ENCODE assay signal across 8 mouse cellular contexts in genomic region chr7:29170755-29171561, GRCm38 (mm10). TPM values are rescaled to one million over a fixed set of nuclear protein-coding genes. Genes with fewer than 3 reads are reported as not detected.
DNase-seq lines count a peak whose midpoint lies in the region; ATAC-seq and TF ChIP-seq lines count a peak whose summit lies in the region.

No protein-coding gene starts in this region.

- peaks cover 2% of the 10 kb centered on the region for H3K4me1 ChIP-seq in ES-Bruce4 (ENCODE audit: control insufficient read depth, insufficient read depth, low read length)
- H3K4me1 ChIP-seq in embryonic fibroblast, embryonic 13.5 days (ENCODE audit: control insufficient read depth, insufficient read depth, low read length): peaks cover 9% of the 10 kb centered on the region
- H3K4me1 ChIP-seq in stomach, embryonic 14.5 days (ENCODE audit: control insufficient read depth, insufficient read depth, low read length): peaks cover 20% of the 10 kb centered on the region

- DNase-seq in gastrocnemius, postnatal 10 days: peak; percentile 41
- no peak for DNase-seq in gastrocnemius, adult 8-10 months (ENCODE audit: low spot score in 2 of 2)
- peak; percentile 61 for DNase-seq in induced T-regulatory cell, adult 2 months (ENCODE audit: low read depth)
- DNase-seq in lung, postnatal 25 days (ENCODE audit: low spot score): peak; percentile 31
- DNase-seq in ovary, postnatal 10 days (ENCODE audit: low spot score): no peak

- H3K4me3 ChIP-seq in ES-Bruce4 (ENCODE audit: low read depth, low read length): peak overlapping the region; percentile 69
- H3K4me3 ChIP-seq in embryonic fibroblast, embryonic 13.5 days (ENCODE audit: insufficient read depth, low read length): peak overlapping the region; percentile 53
- H3K4me3 ChIP-seq in stomach, embryonic 14.5 days (ENCODE audit: low read depth, low read length): peak overlapping the region; percentile 63

- no peak for TF ChIP-seq CTCF in ES-Bruce4 (IDR thresholded peaks at IDR 0.05; ENCODE audit: low read depth, low read length)
- TF ChIP-seq CTCF in embryonic fibroblast, embryonic 13.5 days (IDR thresholded peaks at IDR 0.05; ENCODE audit: borderline replicate concordance, insufficient read depth, low read length): no peak

- H3K9ac ChIP-seq in ES-Bruce4 (ENCODE audit: low read depth, poor library complexity, severe bottlenecking): peak overlapping the region; percentile 76; the same call in 1 of the 2 replicates
- H3K9ac ChIP-seq in stomach, embryonic 14.5 days (replicated peaks; ENCODE audit: low read depth, low read length): 0 out of 2 replicates have a peak overlapping the region, but pooled peaks have one; percentile 18

- no peak overlapping the region for H3K27ac ChIP-seq in ES-Bruce4 (ENCODE audit: insufficient read depth, low read length)
- H3K27ac ChIP-seq in embryonic fibroblast, embryonic 13.5 days (ENCODE audit: insufficient read depth, low read length): peak overlapping the region; percentile 48
- no peak overlapping the region for H3K27ac ChIP-seq in stomach, embryonic 14.5 days (ENCODE audit: low read length)

- WGBS in stomach, embryonic 14.5 days: under 1% methylated on average over 41 of the region's 43 CpGs

- no peak for ATAC-seq in stomach, embryonic 14.5 days (ENCODE audit: insufficient number of reproducible peaks, insufficient read depth, low FRiP score, low read depth)

- no peaks in the 10 kb centered on the region for H3K9me3 ChIP-seq in ES-Bruce4 (replicated peaks; ENCODE audit: control insufficient read depth, insufficient read depth, low read length, poor library complexity, severe bottlenecking)
- H3K9me3 ChIP-seq in stomach, embryonic 14.5 days (ENCODE audit: control insufficient read depth, low read depth, low read length): no peaks in the 10 kb centered on the region

- TF ChIP-seq EP300 in ES-Bruce4 (IDR thresholded peaks at IDR 0.05; ENCODE audit: insufficient read depth, low read depth, low read length): no peak

- H3K36me3 ChIP-seq in ES-Bruce4 (ENCODE audit: control insufficient read depth, insufficient read depth, low read length, poor library complexity, severe bottlenecking): peaks cover 8% of the 10 kb centered on the region
- H3K36me3 ChIP-seq in stomach, embryonic 14.5 days (ENCODE audit: control insufficient read depth, insufficient read depth, low read length): peaks cover 29% of the 10 kb centered on the region

- TF ChIP-seq POLR2A in ES-Bruce4 (IDR thresholded peaks at IDR 0.05; ENCODE audit: insufficient read depth, low read length): no peak
- no peak for TF ChIP-seq POLR2A in embryonic fibroblast, embryonic 13.5 days (IDR thresholded peaks at IDR 0.05; ENCODE audit: low read depth, low read length)

- H3K4me2 ChIP-seq in stomach, embryonic 14.5 days (replicated peaks; ENCODE audit: low read depth, low read length): peak overlapping the region; percentile 84

- H3K27me3 ChIP-seq in ES-Bruce4 (ENCODE audit: control insufficient read depth, insufficient read depth, low read length, poor library complexity, severe bottlenecking): no peaks in the 10 kb centered on the region
- H3K27me3 ChIP-seq in stomach, embryonic 14.5 days (ENCODE audit: control insufficient read depth, insufficient read depth, low read length): peaks cover 28% of the 10 kb centered on the region

RNA-seq across cellular contexts. Expression of gene Spred3, which starts 0.7 kb away (rescaled TPM):
- total RNA-seq in gastrocnemius, postnatal 10 days (2021): 1 to 10 TPM; 1.9 to 2.4 TPM
- total RNA-seq in gastrocnemius, adult 8-10 months (2022): 1 to 10 TPM; 1.6 to 3.6 (median 2.6) TPM
- 9.2 and 12.1 TPM in 2 replicates for polyA plus RNA-seq in ES-Bruce4 (2011; ENCODE audit: insufficient read depth, insufficient read length, low read depth, missing spikeins)
- polyA plus RNA-seq in embryonic fibroblast, embryonic 13.5 days (2011; ENCODE audit: insufficient read length, low read depth, missing spikeins): 31.2 and 56.4 TPM in 2 replicates
- 5.9 TPM in 2 replicates for polyA plus RNA-seq in stomach, embryonic 14.5 days (2014; fragmentation: Nextera tagmentation; extraction: Ambion mirVana)

RNA-seq across cellular contexts. Expression of gene Ggn, which starts 0.9 kb away (rescaled TPM):
- under 1 TPM; 0.32 to 0.35 TPM for total RNA-seq in gastrocnemius, postnatal 10 days (2021)
- under 1 TPM in 3 of 4 experiments, not detected in 1; 0.21 to 0.25 (median 0.24) TPM for total RNA-seq in gastrocnemius, adult 8-10 months (2022)
- polyA plus RNA-seq in ES-Bruce4 (2011; ENCODE audit: insufficient read depth, insufficient read length, low read depth, missing spikeins): not detected in 2 replicates
- 1.2 and 1.3 TPM in 2 replicates for polyA plus RNA-seq in embryonic fibroblast, embryonic 13.5 days (2011; ENCODE audit: insufficient read length, low read depth, missing spikeins)
- 0.38 and 0.49 TPM in 2 replicates for polyA plus RNA-seq in stomach, embryonic 14.5 days (2014; fragmentation: Nextera tagmentation; extraction: Ambion mirVana)

RNA-seq across cellular contexts. Expression of gene Psmd8, which starts 9.5 kb away (rescaled TPM):
- total RNA-seq in gastrocnemius, postnatal 10 days (2021): 100 to 1,000 TPM; 184 to 185 TPM
- total RNA-seq in gastrocnemius, adult 8-10 months (2022): 100 to 1,000 TPM; 168 to 274 (median 229) TPM
- polyA plus RNA-seq in ES-Bruce4 (2011; ENCODE audit: insufficient read depth, insufficient read length, low read depth, missing spikeins): 223 and 242 TPM in 2 replicates
- 374 and 478 TPM in 2 replicates for polyA plus RNA-seq in embryonic fibroblast, embryonic 13.5 days (2011; ENCODE audit: insufficient read length, low read depth, missing spikeins)
- 264 and 268 TPM in 2 replicates for polyA plus RNA-seq in stomach, embryonic 14.5 days (2014; fragmentation: Nextera tagmentation; extraction: Ambion mirVana)

RNA-seq across cellular contexts. Expression of gene Fam98c, which starts 14.9 kb away (rescaled TPM):
- total RNA-seq in gastrocnemius, postnatal 10 days (2021): 10 to 100 TPM; 11.7 to 12.5 TPM
- 10 to 100 TPM in 3 of 4 experiments, 1 to 10 TPM in 1; 9.9 to 11.0 (median 10.5) TPM for total RNA-seq in gastrocnemius, adult 8-10 months (2022)
- polyA plus RNA-seq in ES-Bruce4 (2011; ENCODE audit: insufficient read depth, insufficient read length, low read depth, missing spikeins): 12.6 and 13.3 TPM in 2 replicates
- 5.5 and 5.9 TPM in 2 replicates for polyA plus RNA-seq in embryonic fibroblast, embryonic 13.5 days (2011; ENCODE audit: insufficient read length, low read depth, missing spikeins)
- 17.7 and 17.8 TPM in 2 replicates for polyA plus RNA-seq in stomach, embryonic 14.5 days (2014; fragmentation: Nextera tagmentation; extraction: Ambion mirVana)

RNA-seq across cellular contexts. Expression of gene Rasgrp4, which starts 36.3 kb away (rescaled TPM):
- 1 to 10 TPM in 1 of 2 experiments, under 1 TPM in 1; 0.86 to 1.4 TPM for total RNA-seq in gastrocnemius, postnatal 10 days (2021)
- total RNA-seq in gastrocnemius, adult 8-10 months (2022): under 1 TPM; 0.24 to 0.67 (median 0.37) TPM
- polyA plus RNA-seq in ES-Bruce4 (2011; ENCODE audit: insufficient read depth, insufficient read length, low read depth, missing spikeins): 23.0 and 31.5 TPM in 2 replicates
- not detected in 2 replicates for polyA plus RNA-seq in embryonic fibroblast, embryonic 13.5 days (2011; ENCODE audit: insufficient read length, low read depth, missing spikeins)
- polyA plus RNA-seq in stomach, embryonic 14.5 days (2014; fragmentation: Nextera tagmentation; extraction: Ambion mirVana): 0.51 and 0.73 TPM in 2 replicates

Comparison
In these comparisons a context has a peak if more than half of its experiments do, and no peak if none do; other contexts are left out.
1. DNase-seq: peak in gastrocnemius, postnatal 10 days (single experiment), induced T-regulatory cell, adult 2 months (single experiment) and lung, postnatal 25 days (single experiment); none in gastrocnemius, adult 8-10 months (0 of 2) and ovary, postnatal 10 days (single experiment).
2. Peak in every context shown above with its lines, with median percentiles within 50 percentile points of each other: H3K4me3 ChIP-seq.